Mouse (Mus musculus): ENCODE data around the gene Klf7. TPM values are rescaled to one million over a fixed set of nuclear protein-coding genes. Genes with fewer than 3 reads are reported as not detected.

The Klf7 gene
- total and polyA plus RNA-seq, 3 experiments = 1.6 to 3.1 TPM; not detected in 1

DNA sequence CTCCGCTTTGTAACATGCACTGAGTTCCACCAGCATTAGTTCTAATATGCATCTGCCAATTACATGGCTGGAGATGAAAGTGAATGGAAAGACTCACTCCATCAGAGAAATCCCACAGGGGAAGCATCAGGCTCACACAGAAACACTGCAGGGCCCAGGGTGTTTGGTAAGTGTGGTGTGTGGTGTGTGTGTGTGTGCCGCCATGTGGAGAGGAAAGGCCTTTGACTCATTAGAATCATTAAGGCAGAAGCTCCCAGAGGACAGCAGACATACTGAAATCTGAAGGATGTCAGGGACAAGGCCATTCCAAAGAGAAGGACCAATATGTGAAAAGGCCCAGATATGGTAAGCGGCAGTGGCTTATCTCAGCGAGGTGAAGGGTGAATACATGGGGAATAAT, 66.9 kb downstream of the Klf7 start:
- Histone ChIP-seq H3K36me3 (ENCODE audit: control insufficient read depth in 1 of 2, insufficient read depth in 2 of 2, low read length in 2 of 2) (no peaks in the 10 kb centered on the region), H3K9me3 (replicated peaks; ENCODE audit: insufficient read depth, low read length) (no peaks in the 10 kb centered on the region), H3K4me1 (ENCODE audit: control insufficient read depth in 1 of 2, insufficient read depth in 2 of 2, low read length in 2 of 2) (no peaks in the 10 kb centered on the region), H3K27ac (ENCODE audit: control insufficient read depth, low read depth, low read length) (no peak overlapping the region), H3K79me2 (ENCODE audit: control insufficient read depth, insufficient read depth, low read length, poor library complexity) (no peaks in the 10 kb centered on the region), H3K9ac (ENCODE audit: control insufficient read depth, low read depth, low read length, poor library complexity, severe bottlenecking) (no peak overlapping the region), H3K4me3 (ENCODE audit: control insufficient read depth in 1 of 2, insufficient read depth in 1 of 2, low read depth in 2 of 2, low read length in 2 of 2) (no peak overlapping the region), H3K27me3 (ENCODE audit: control insufficient read depth in 1 of 2, insufficient read depth in 2 of 2, low read length in 2 of 2) (no peaks in the 10 kb centered on the region)
- TF ChIP-seq MYC (IDR thresholded peaks at IDR 0.05; ENCODE audit: low read depth, low read length) (no peak), ETS1 (IDR thresholded peaks at IDR 0.05; ENCODE audit: low read depth, low read length) (no peak), POLR2AphosphoS5 (IDR thresholded peaks at IDR 0.05; ENCODE audit: borderline replicate concordance, low read depth, low read length) (no peak), E2F4 (IDR thresholded peaks at IDR 0.05; ENCODE audit: borderline replicate concordance, low read depth, low read length) (no peak), POLR2A (IDR thresholded peaks at IDR 0.05; ENCODE audit: control insufficient read depth in 1 of 2, insufficient read depth in 1 of 2, low read depth in 1 of 2, low read length in 2 of 2, poor library complexity in 1 of 2) (no peak), CTCF (IDR thresholded peaks at IDR 0.05 in 2 of 3, conservative IDR thresholded peaks at IDR 0.05 in 1 of 3; ENCODE audit: control insufficient read depth in 1 of 3, insufficient read depth in 1 of 3, low read depth in 2 of 3, low read length in 3 of 3, poor library complexity in 1 of 3, severe bottlenecking in 1 of 3) (no peak), RCOR1 (IDR thresholded peaks at IDR 0.05; ENCODE audit: low read depth, low read length) (no peak), RAD21 (IDR thresholded peaks at IDR 0.05; ENCODE audit: low read depth, low read length) (no peak), EP300 (IDR thresholded peaks at IDR 0.05; ENCODE audit: low read depth in 1 of 2, low read length in 2 of 2) (no peak), MYB (IDR thresholded peaks at IDR 0.05; ENCODE audit: low read depth, low read length) (no peak), GATA1 (IDR thresholded peaks at IDR 0.05; ENCODE audit: low read depth, low read length) (no peak), JUND (IDR thresholded peaks at IDR 0.05; ENCODE audit: low read depth, low read length) (no peak), KAT2A (conservative IDR thresholded peaks at IDR 0.05; ENCODE audit: low read depth, low read length) (no peak), SMC3 (IDR thresholded peaks at IDR 0.05; ENCODE audit: low read depth, low read length) (no peak), CHD2 (IDR thresholded peaks at IDR 0.05; ENCODE audit: low read length) (no peak), TBP (IDR thresholded peaks at IDR 0.05; ENCODE audit: low read depth, low read length) (no peak), ZMIZ1 (IDR thresholded peaks at IDR 0.05; ENCODE audit: low read depth, low read length) (no peak)
- no peak for DNase-seq (ENCODE audit: low read depth, low spot score)

DNA sequence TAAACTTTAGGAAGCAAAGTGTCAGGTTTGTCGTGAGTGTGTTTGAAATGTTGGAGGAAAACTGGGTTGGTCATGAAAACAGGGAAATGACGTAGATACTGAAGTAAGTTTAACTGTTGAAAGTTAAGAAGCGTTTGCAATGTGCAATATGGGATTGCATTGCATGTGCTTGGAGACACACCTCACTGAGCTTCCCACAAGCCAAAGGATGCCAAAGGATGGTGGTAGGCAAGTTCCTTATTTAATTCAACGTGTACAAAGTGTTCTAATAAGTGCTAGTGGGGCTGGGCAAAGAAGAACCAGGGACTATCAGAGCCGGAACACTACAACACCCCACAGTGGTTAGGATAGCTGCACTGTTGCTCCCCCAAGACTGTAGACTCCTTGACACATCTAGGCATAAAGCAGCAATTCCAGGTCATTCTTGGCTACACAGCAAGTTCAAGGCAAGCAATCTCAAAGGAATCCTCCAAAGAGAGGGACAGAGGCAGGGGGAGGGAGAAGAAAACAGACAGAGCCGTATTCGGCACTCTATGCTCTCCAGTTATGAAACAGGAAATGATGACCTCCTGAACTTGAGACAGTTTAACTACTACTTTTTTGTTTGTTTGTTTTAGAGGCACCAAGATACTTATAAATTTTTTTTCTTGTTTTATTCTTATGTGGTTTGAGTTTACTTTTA, 69.9 kb downstream of the Klf7 start:
- DNase-seq (ENCODE audit: low read depth, low spot score) = no peak
- H3K27me3 ChIP-seq (ENCODE audit: control insufficient read depth in 1 of 2, insufficient read depth in 2 of 2, low read length in 2 of 2) = no peaks in the 10 kb centered on the region
- no peaks in the 10 kb centered on the region for H3K9me3 ChIP-seq (replicated peaks; ENCODE audit: insufficient read depth, low read length)
- no peak overlapping the region for H3K9ac ChIP-seq (ENCODE audit: control insufficient read depth, low read depth, low read length, poor library complexity, severe bottlenecking)
- no peaks in the 10 kb centered on the region for H3K4me1 ChIP-seq (ENCODE audit: control insufficient read depth in 1 of 2, insufficient read depth in 2 of 2, low read length in 2 of 2)
- H3K79me2 ChIP-seq (ENCODE audit: control insufficient read depth, insufficient read depth, low read length, poor library complexity) = no peaks in the 10 kb centered on the region
- no peaks in the 10 kb centered on the region for H3K36me3 ChIP-seq (ENCODE audit: control insufficient read depth in 1 of 2, insufficient read depth in 2 of 2, low read length in 2 of 2)
- TF ChIP-seq BHLHE40 (IDR thresholded peaks at IDR 0.05; ENCODE audit: borderline replicate concordance, low read depth, low read length) (no peak), POLR2A (IDR thresholded peaks at IDR 0.05; ENCODE audit: control insufficient read depth in 1 of 2, insufficient read depth in 1 of 2, low read depth in 1 of 2, low read length in 2 of 2, poor library complexity in 1 of 2) (no peak), TAL1 (IDR thresholded peaks at IDR 0.05; ENCODE audit: low read length) (no peak), NELFE (IDR thresholded peaks at IDR 0.05; ENCODE audit: low read depth, low read length) (no peak), POLR2AphosphoS2 (IDR thresholded peaks at IDR 0.05; ENCODE audit: low read length) (no peak), HCFC1 (IDR thresholded peaks at IDR 0.05; ENCODE audit: low read depth, low read length) (no peak), RCOR1 (IDR thresholded peaks at IDR 0.05; ENCODE audit: low read depth, low read length) (no peak), E2F4 (IDR thresholded peaks at IDR 0.05; ENCODE audit: borderline replicate concordance, low read depth, low read length) (no peak), NRF1 (IDR thresholded peaks at IDR 0.05; ENCODE audit: insufficient read depth, low read depth, low read length, poor library complexity, severe bottlenecking) (no peak), USF2 (IDR thresholded peaks at IDR 0.05; ENCODE audit: borderline replicate concordance in 1 of 2, insufficient read depth in 1 of 2, low read depth in 1 of 2, low read length in 2 of 2) (no peak), EP300 (IDR thresholded peaks at IDR 0.05; ENCODE audit: low read depth in 1 of 2, low read length in 2 of 2) (no peak), ZMIZ1 (IDR thresholded peaks at IDR 0.05; ENCODE audit: low read depth, low read length) (no peak), CHD2 (IDR thresholded peaks at IDR 0.05; ENCODE audit: low read length) (no peak), CHD1 (IDR thresholded peaks at IDR 0.05; ENCODE audit: low read depth, low read length) (no peak), MEF2A (IDR thresholded peaks at IDR 0.05; ENCODE audit: extremely low read depth, insufficient replicate concordance, low read depth, low read length, poor library complexity, severe bottlenecking) (no peak), UBTF (IDR thresholded peaks at IDR 0.05; ENCODE audit: borderline replicate concordance, insufficient read depth, low read depth, low read length) (no peak), POLR2AphosphoS5 (IDR thresholded peaks at IDR 0.05; ENCODE audit: borderline replicate concordance, low read depth, low read length) (no peak), JUND (IDR thresholded peaks at IDR 0.05; ENCODE audit: low read depth, low read length) (no peak), MAFK (IDR thresholded peaks at IDR 0.05; ENCODE audit: borderline replicate concordance, low read depth, low read length) (no peak)
- H3K4me3 ChIP-seq (ENCODE audit: control insufficient read depth in 1 of 2, insufficient read depth in 1 of 2, low read depth in 2 of 2, low read length in 2 of 2) = no peak overlapping the region
- H3K27ac ChIP-seq (ENCODE audit: control insufficient read depth, low read depth, low read length) = no peak overlapping the region

Measured in MEL (cell line).